Mouse (Mus musculus) liver, postnatal 0 days (tissue): Measurements from ENCODE around the gene Gm21970. TPM values are rescaled to one million over a fixed set of nuclear protein-coding genes. Genes with fewer than 3 reads are reported as not detected.

ENCODE experiments used
- ATAC-seq: fragments of 200-750 bp; cut with Nextera tagmentation; 2 replicates; pipeline ENCODE4 v1.8.0; 2017; ENCODE audit warnings: mild to moderate bottlenecking, moderate library complexity
- DNase-seq: peaks from one replicate; pipeline ENCODE4 v3.0.0-alpha.2; 2016
- H3K27ac ChIP-seq: fragments of 300-500 bp; sonication (generic); 2 replicates; pipeline ENCODE4 v1.5.1; 2014; ENCODE audit warnings: antibody characterized with exemption, moderate library complexity, mild to moderate bottlenecking, low read depth
- H3K27me3 ChIP-seq: fragments of 300-500 bp; sonication (generic); 2 replicates; pipeline ENCODE4 v1.6.1; 2014; ENCODE audit warnings: low read length, control low read depth, mixed read lengths; ENCODE audit not compliant: insufficient read depth
- H3K36me3 ChIP-seq: fragments of 300-500 bp; sonication (generic); replicated peaks from 2 replicates; pipeline ENCODE4 v1.6.1; 2014; ENCODE audit warnings: mild to moderate bottlenecking, control low read depth, low read length, moderate library complexity, mixed read lengths; ENCODE audit not compliant: insufficient read depth
- H3K4me1 ChIP-seq: fragments of 300-500 bp; sonication (generic); 2 replicates; pipeline ENCODE4 v1.6.1; 2014; ENCODE audit warnings: antibody characterized with exemption, mild to moderate bottlenecking, control low read depth; ENCODE audit not compliant: insufficient read depth
- H3K4me2 ChIP-seq: fragments of 300-500 bp; sonication (generic); 2 replicates; pipeline ENCODE4 v1.6.1; 2014; ENCODE audit warnings: low read depth, mild to moderate bottlenecking, low read length, moderate library complexity, mixed read lengths
- H3K4me3 ChIP-seq: fragments of 300-500 bp; sonication (generic); 2 replicates; pipeline ENCODE4 v1.5.1; 2014; ENCODE audit warnings: low read depth, low read length
- H3K9ac ChIP-seq: fragments of 300-500 bp; sonication (generic); replicated peaks from 2 replicates; pipeline ENCODE4 v1.6.1; 2014; ENCODE audit warnings: mild to moderate bottlenecking, moderate library complexity
- H3K9me3 ChIP-seq: fragments of 300-500 bp; sonication (generic); 2 replicates; pipeline ENCODE4 v1.6.1; 2016; ENCODE audit warnings: mild to moderate bottlenecking, control low read depth, low read length, mixed read lengths
- CTCF ChIP-seq: sonication (generic); IDR thresholded peaks from 2 replicates; pipeline ENCODE4 v1.5.1; 2016; ENCODE audit warnings: antibody characterized with exemption, low read depth
- EP300 ChIP-seq: IDR thresholded peaks from 2 replicates; pipeline ENCODE4 v1.6.1; 2016; ENCODE audit warnings: antibody characterized with exemption, low read depth, mild to moderate bottlenecking
- WGBS: fragments of 180-500 bp; shearing (Covaris S2); extraction: QIAGEN DNeasy Blood & Tissue Kit; methylation state at CpG from one replicate; pipeline ENCODE4 v1.1.7; 2014; ENCODE audit not compliant: insufficient replicate concordance; 5-methylcytosine and 5-hydroxymethylcytosine counted together
- polyA plus RNA-seq: library from polyadenylated mRNA; unstranded; fragments of >200 nt; fragmentation: Nextera tagmentation; extraction: Ambion mirVana; gene quantifications from 2 replicates; pipeline ENCODE4 v1.2.1, GENCODE M21; 2015

The Gm21970 gene
- polyA plus RNA-seq, 1 experiment from 2014 or later, result not detected

DNA sequence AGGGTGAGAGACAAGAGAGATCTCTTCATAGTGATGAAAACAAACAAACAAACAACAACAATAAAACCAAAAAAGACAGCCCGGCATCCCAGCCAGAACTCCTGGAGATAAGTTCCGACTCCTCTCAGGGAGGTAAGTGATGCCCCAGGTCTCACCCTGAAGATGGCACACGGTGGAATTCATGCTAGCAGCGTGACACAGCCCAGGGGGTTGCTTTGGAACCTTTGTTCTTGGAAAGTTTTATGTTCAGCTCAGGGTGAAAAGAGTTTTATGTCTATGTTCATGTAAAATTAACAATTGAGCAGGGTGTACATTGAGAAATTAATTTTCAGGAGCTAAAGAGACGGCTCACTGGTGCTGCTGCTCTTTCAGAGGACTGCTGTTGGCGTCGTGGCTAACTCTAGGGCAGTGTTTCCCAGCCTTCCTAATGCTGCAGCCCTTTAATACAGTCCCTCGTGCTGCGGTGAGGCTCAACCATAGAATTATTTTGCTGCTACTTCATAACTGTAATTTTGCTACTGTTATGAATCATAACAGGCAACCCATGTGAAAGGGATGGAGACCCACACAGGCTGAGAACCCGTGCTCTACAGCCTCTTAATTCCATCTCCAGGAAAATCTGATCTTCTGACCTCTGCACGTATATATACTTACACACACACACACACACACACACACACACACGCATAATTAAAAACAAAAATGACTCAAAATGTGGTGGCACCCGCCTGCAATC, 74.2 kb downstream of the Gm21970 start:
- TF ChIP-seq CTCF (no peak), EP300 (no peak)
- Histone ChIP-seq H3K4me2 (peak overlapping the region; percentile 81), H3K9ac (peak overlapping the region; percentile 81), H3K27me3 (no peaks in the 10 kb centered on the region), H3K4me3 (peak overlapping the region; percentile 67), H3K36me3 (peaks cover 15% of the 10 kb centered on the region; the same call in 1 of the 2 replicates), H3K27ac (peak overlapping the region; percentile 96), H3K9me3 (no peaks in the 10 kb centered on the region), H3K4me1 (peaks cover 36% of the 10 kb centered on the region)
- ATAC-seq (no peak), DNase-seq (no peak)
- 48% methylated on average over 13 of the region's 13 CpGs for WGBS

DNA sequence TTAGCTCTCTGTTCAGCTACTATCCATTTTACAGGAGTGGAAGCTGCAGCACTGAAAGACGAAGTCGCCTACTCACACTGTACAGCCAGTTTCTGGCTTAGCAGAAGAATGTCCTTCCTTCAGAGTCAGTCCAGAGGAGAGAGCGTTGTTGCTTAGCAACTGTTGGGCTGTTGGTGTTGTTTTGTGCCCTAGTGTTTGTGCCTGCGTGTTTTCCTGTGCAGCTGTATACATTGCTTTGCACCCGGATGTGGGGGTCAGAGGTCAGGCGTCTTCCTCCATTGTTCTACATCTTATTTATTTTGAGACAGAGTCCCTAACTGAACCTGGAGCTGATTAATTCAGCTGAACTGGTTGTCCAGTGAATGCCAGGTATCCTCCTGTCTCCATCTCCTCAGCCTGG, 75.0 kb downstream of the Gm21970 start:
- Histone ChIP-seq H3K9ac (peak overlapping the region; percentile 81), H3K27me3 (no peaks in the 10 kb centered on the region), H3K27ac (peak overlapping the region; percentile 52), H3K9me3 (no peaks in the 10 kb centered on the region), H3K4me3 (peak overlapping the region; percentile 67), H3K4me2 (peak overlapping the region; percentile 81), H3K36me3 (peaks cover 15% of the 10 kb centered on the region; the same call in 1 of the 2 replicates), H3K4me1 (peaks cover 32% of the 10 kb centered on the region)
- ATAC-seq (no peak), DNase-seq (peak; percentile 58)
- 63% methylated on average over 6 of the region's 6 CpGs for WGBS
- 0 out of 2 replicates have a peak, but pooled peaks have one; percentile 40 for TF ChIP-seq EP300
- no peak for TF ChIP-seq CTCF

Other genes with a start within 250 kb of the Gm21970 start
- gene Olig2, start 166.3 kb upstream of the Gm21970 start, polyA plus RNA-seq, result not detected in 2 replicates
- gene Olig1, start 121.9 kb upstream of the Gm21970 start, polyA plus RNA-seq, result 0.28 and 0.33 TPM in 2 replicates
- gene Ifnar2, start 18.9 kb upstream of the Gm21970 start, polyA plus RNA-seq, result 107 and 113 TPM in 2 replicates
- gene Il10rb, start 14.4 kb downstream of the Gm21970 start, polyA plus RNA-seq, result 25.5 and 26.4 TPM in 2 replicates
- gene Ifnar1, start 93.5 kb downstream of the Gm21970 start, polyA plus RNA-seq, result 16.3 and 16.6 TPM in 2 replicates
- 18.2 and 20.8 TPM in 2 replicates for gene Ifngr2, start 155.4 kb downstream of the Gm21970 start, polyA plus RNA-seq
- gene Tmem50b, start 206.1 kb downstream of the Gm21970 start, polyA plus RNA-seq, result 8.6 and 9.8 TPM in 2 replicates
- gene Dnajc28, start 227.3 kb downstream of the Gm21970 start, polyA plus RNA-seq, result 3.6 and 4.3 TPM in 2 replicates